Mouse (Mus musculus) embryonic fibroblast, embryonic 13.5 days (primary cell): ENCODE measurements around the gene Hgd. TPM values are rescaled to one million over a fixed set of nuclear protein-coding genes. Genes with fewer than 3 reads are reported as not detected.

ENCODE experiments used
- H3K27ac ChIP-seq: 2 replicates; pipeline ENCODE4 v1.5.1; 2012; ENCODE audit warnings: low read length, control low read depth, inconsistent platforms; ENCODE audit not compliant: insufficient read depth
- H3K4me1 ChIP-seq: 2 replicates; pipeline ENCODE4 v1.6.1; 2011; ENCODE audit warnings: low read length; ENCODE audit not compliant: control insufficient read depth, insufficient read depth
- H3K4me3 ChIP-seq: 2 replicates; pipeline ENCODE4 v1.5.1; 2011; ENCODE audit warnings: mild to moderate bottlenecking, control low read depth, low read length; ENCODE audit not compliant: insufficient read depth
- CTCF ChIP-seq: IDR thresholded peaks from 2 replicates; pipeline ENCODE4 v1.5.1; 2011; ENCODE audit warnings: mild to moderate bottlenecking, control low read depth, low read length, moderate library complexity, borderline replicate concordance; ENCODE audit not compliant: insufficient read depth
- POLR2A ChIP-seq: IDR thresholded peaks from 2 replicates; pipeline ENCODE4 v1.6.1; 2011; ENCODE audit warnings: low read depth, mild to moderate bottlenecking, control low read depth, low read length, moderate library complexity
- polyA plus RNA-seq: library from polyadenylated mRNA; stranded (reverse); fragments of >200 nt; gene quantifications from 2 replicates; pipeline ENCODE4 v1.2.4, GENCODE M21; 2011; ENCODE audit warnings: low read depth; ENCODE audit not compliant: missing spikeins, insufficient read length

Gene Hgd
- polyA plus RNA-seq, 1 experiment, result not detected

DNA sequence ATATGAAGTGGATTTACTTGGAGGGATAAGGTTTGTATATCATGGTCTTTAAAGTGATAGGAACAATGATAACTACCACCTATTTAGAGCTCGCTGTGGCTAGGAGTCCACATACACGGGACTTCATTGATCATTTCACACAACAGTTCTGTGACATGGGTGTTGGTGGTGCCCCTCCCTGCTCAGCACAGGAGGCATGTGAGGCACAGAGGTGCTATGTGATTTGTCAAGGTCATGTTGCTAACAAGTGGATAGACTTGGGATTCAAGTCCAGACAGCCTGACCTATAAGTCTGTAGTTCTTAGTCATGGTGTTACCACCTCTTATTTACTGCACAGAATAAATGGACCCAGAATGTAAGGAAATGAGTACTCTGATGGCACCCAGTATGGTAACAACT is 29.0 kb upstream of the Hgd start:
- TF ChIP-seq POLR2A (no peak), CTCF (no peak)
- H3K4me1 ChIP-seq, result no peaks in the 10 kb centered on the region
- no peak overlapping the region for H3K4me3 ChIP-seq
- H3K27ac ChIP-seq, result no peak overlapping the region

DNA sequence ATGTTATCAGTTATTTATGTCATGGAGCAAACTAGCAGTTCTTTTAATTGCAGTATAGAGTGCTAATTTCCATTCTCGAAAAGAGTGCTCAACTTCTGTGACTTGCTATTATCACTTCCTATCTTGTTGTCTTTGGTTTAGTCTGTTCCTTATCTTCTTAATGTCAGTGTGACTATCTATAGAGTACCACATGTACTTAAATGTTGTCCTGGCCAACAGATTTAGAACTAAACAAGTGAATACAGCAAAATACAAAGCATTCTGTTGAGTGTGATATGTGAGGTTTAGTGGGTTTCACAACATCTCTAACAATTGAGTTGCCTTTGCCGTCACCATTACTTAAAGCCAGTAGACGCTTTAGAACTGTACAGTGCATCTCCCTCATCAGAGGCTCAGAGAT is 27.1 kb upstream of the Hgd start:
- Histone ChIP-seq H3K4me1 (no peaks in the 10 kb centered on the region), H3K4me3 (no peak overlapping the region), H3K27ac (no peak overlapping the region)
- TF ChIP-seq CTCF, result no peak
- no peak for TF ChIP-seq POLR2A

GRCm38 (mm10) chr16:37562414-37562813 is 17.5 kb upstream of the Hgd start:
- H3K4me1 ChIP-seq, result no peaks in the 10 kb centered on the region
- no peak for TF ChIP-seq CTCF
- H3K27ac ChIP-seq, result no peak overlapping the region
- no peak overlapping the region for H3K4me3 ChIP-seq

- no peak for TF ChIP-seq CTCF
- no peak for TF ChIP-seq POLR2A
- Histone ChIP-seq H3K4me3 (no peak overlapping the region), H3K4me1 (no peaks in the 10 kb centered on the region), H3K27ac (no peak overlapping the region)
Observed at GRCm38 (mm10) chr16:37562961-37563360, 17.0 kb upstream of the Hgd start.

- Histone ChIP-seq H3K4me3 (no peak overlapping the region), H3K4me1 (no peaks in the 10 kb centered on the region), H3K27ac (no peak overlapping the region)
- TF ChIP-seq POLR2A (no peak), CTCF (no peak)
Observed at GRCm38 (mm10) chr16:37565117-37565516, 14.8 kb upstream of the Hgd start.

- Histone ChIP-seq H3K4me1 (no peaks in the 10 kb centered on the region), H3K27ac (no peak overlapping the region), H3K4me3 (no peak overlapping the region)
- TF ChIP-seq POLR2A, result no peak
- no peak for TF ChIP-seq CTCF
Observed at GRCm38 (mm10) chr16:37566107-37566506, 13.8 kb upstream of the Hgd start.

- no peak overlapping the region for H3K4me3 ChIP-seq
- no peaks in the 10 kb centered on the region for H3K4me1 ChIP-seq
- no peak overlapping the region for H3K27ac ChIP-seq
- TF ChIP-seq POLR2A, result no peak
- no peak for TF ChIP-seq CTCF
Observed at GRCm38 (mm10) chr16:37567113-37568050, 12.6 kb upstream of the Hgd start.

- H3K27ac ChIP-seq, result no peak overlapping the region
- no peak overlapping the region for H3K4me3 ChIP-seq
- TF ChIP-seq CTCF, result no peak
- TF ChIP-seq POLR2A, result no peak
- H3K4me1 ChIP-seq, result no peaks in the 10 kb centered on the region
Observed at GRCm38 (mm10) chr16:37571554-37571953, 8.4 kb upstream of the Hgd start.

GRCm38 (mm10) chr16:37572117-37572754 is 7.7 kb upstream of the Hgd start:
- H3K27ac ChIP-seq, result no peak overlapping the region
- no peak overlapping the region for H3K4me3 ChIP-seq
- H3K4me1 ChIP-seq, result no peaks in the 10 kb centered on the region
- no peak for TF ChIP-seq POLR2A
- TF ChIP-seq CTCF, result no peak

DNA sequence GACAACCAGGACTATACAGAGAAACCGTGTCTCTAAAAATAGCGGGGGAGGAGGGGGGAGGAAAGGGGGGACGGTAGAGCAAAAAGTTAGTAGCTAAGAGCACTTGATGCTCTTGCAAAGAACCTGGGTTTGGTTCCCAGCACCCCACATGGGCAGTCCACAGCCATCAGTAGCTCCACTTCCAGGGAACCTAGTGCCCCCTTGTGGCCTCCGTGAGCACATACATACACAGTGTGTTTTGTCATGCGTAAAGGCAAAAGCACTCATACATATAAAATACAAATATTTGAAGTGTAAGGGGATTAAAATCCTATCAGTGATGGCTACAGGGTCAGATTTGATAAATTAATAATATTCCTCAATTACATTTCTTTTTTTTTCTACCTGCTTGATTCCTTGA is 6.9 kb upstream of the Hgd start:
- H3K4me3 ChIP-seq, result no peak overlapping the region
- H3K4me1 ChIP-seq, result no peaks in the 10 kb centered on the region
- TF ChIP-seq CTCF, result no peak
- H3K27ac ChIP-seq, result no peak overlapping the region
